Mouse (Mus musculus): ENCODE results near the gene Ikzf1. TPM values are rescaled to one million over a fixed set of nuclear protein-coding genes. Genes with fewer than 3 reads are reported as not detected.
A peak's percentile ranks its signal among the peaks of the same experiment; 100 is the strongest.

The Ikzf1 gene
- polyA plus RNA-seq, 1 experiment = 3.8 TPM

- no peak for DNase-seq (ENCODE audit: low read depth)
These were observed 8.6 kb upstream of the Ikzf1 start for GRCm38 (mm10) chr11:11676068-11676741.

GRCm38 (mm10) chr11:11677165-11677564, 7.6 kb upstream of the Ikzf1 start:
- DNase-seq (ENCODE audit: low read depth) = no peak
- TF ChIP-seq CTCF (IDR thresholded peaks at IDR 0.05; ENCODE audit: borderline replicate concordance, extremely low read depth, insufficient read depth, insufficient read length) (no peak), POLR2A (IDR thresholded peaks at IDR 0.05; ENCODE audit: borderline replicate concordance, extremely low read depth, insufficient read depth, insufficient read length, poor library complexity, severe bottlenecking) (no peak)

More at GRCm38 (mm10) chr11:11676068-11676741, 8.6 kb upstream of the Ikzf1 start:
- TF ChIP-seq POLR2A (IDR thresholded peaks at IDR 0.05; ENCODE audit: borderline replicate concordance, extremely low read depth, insufficient read depth, insufficient read length, poor library complexity, severe bottlenecking) (no peak), CTCF (IDR thresholded peaks at IDR 0.05; ENCODE audit: borderline replicate concordance, extremely low read depth, insufficient read depth, insufficient read length) (no peak)

DNA sequence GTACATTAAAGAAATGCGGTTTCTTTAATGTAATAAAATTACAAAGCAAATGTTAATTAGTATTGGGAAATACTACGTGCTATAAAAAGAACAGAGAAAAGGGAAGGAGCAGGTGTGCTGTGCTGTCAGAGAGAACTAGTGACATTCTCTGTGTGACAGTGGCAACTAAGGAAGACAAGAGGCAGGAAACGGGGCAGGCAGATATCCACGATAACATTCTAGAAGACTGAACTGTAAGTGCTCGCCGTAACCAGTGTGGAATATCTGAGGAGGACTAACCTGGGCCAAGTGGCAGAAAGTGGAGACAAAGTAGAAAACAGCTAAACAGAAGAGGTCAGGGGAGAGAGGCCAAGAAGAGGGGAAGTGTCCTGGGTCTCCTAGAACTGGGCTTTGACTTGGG, 5.8 kb upstream of the Ikzf1 start:
- no peak for DNase-seq (ENCODE audit: low read depth)
- no peak for TF ChIP-seq POLR2A (IDR thresholded peaks at IDR 0.05; ENCODE audit: borderline replicate concordance, extremely low read depth, insufficient read depth, insufficient read length, poor library complexity, severe bottlenecking)
- TF ChIP-seq CTCF (IDR thresholded peaks at IDR 0.05; ENCODE audit: borderline replicate concordance, extremely low read depth, insufficient read depth, insufficient read length) = no peak

DNA sequence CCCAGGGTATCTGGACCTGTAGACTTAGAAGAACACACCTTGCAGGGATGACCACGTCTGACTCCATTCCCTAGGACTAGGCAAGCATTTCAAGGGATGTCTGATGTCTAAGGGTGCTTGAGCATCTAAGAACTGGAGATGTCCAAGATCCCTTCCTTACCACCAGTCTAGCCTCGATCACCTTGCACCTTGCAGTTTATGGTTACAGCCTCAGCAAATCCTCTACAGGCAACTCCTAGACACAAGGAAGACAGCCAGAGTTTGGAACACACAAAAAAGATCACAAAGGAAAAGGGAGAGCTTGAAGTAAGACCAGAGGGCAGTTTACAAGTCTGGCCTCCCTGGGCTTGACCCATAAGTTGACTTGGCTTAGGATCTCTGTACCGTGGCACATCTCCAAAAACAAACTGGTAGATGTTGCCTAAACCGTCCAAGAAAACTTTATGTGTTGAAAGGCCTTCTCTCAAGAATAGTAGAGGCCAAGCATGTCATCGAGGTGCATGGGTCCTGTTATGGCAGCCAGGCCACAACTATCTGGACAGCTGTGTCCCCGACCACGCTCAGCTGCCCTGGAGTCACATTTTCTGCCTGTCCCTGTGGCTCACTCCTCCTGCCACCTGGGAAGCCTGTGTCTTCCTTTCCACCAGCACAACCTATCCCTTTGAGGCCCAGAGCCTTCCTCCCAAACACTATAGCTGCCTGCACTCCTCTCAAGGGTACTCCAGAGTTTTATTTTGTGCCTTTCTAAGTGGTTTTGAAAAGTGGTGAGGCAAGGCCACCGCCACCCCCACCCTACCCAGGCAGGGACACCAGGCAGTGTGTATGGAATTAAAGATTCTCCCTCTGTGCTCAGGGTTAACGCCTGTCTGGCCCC, 510 bp upstream of the Ikzf1 start:
- no peak for TF ChIP-seq CTCF (IDR thresholded peaks at IDR 0.05; ENCODE audit: borderline replicate concordance, extremely low read depth, insufficient read depth, insufficient read length)
- TF ChIP-seq POLR2A (IDR thresholded peaks at IDR 0.05; ENCODE audit: borderline replicate concordance, extremely low read depth, insufficient read depth, insufficient read length, poor library complexity, severe bottlenecking) = no peak
- DNase-seq (ENCODE audit: low read depth) = no peak

- TF ChIP-seq CTCF (IDR thresholded peaks at IDR 0.05; ENCODE audit: borderline replicate concordance, extremely low read depth, insufficient read depth, insufficient read length) (no peak), POLR2A (IDR thresholded peaks at IDR 0.05; ENCODE audit: borderline replicate concordance, extremely low read depth, insufficient read depth, insufficient read length, poor library complexity, severe bottlenecking) (no peak)
- DNase-seq (ENCODE audit: low read depth) = peak; percentile 53
These were observed 1.1 kb downstream of the Ikzf1 start for GRCm38 (mm10) chr11:11685853-11686395.

DNA sequence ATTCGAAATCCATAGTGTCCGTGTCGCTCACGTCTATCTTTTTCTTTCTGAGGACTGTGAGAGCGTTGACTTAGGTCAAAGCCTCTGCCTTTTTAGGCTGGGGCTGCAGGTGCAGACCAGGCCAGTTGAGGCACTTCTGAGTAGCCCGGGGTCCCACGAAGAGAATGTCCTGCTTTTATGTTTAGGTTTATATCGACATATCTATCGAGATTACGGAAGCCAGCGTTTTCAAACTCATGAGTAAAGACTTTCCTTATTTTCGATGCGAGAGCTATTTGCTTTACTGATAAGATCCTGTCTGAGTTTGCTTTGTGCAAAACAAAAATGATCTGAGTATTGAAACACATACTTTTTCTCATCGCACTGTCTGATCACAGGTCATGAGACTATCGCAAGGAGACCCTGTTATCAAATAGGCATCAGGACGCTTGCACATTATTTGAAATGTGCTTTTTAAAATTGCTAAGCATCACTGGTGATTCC, 1.8 kb downstream of the Ikzf1 start:
- no peak for TF ChIP-seq POLR2A (IDR thresholded peaks at IDR 0.05; ENCODE audit: borderline replicate concordance, extremely low read depth, insufficient read depth, insufficient read length, poor library complexity, severe bottlenecking)
- TF ChIP-seq CTCF (IDR thresholded peaks at IDR 0.05; ENCODE audit: borderline replicate concordance, extremely low read depth, insufficient read depth, insufficient read length) = no peak
- peak; percentile 29 for DNase-seq (ENCODE audit: low read depth)

DNA sequence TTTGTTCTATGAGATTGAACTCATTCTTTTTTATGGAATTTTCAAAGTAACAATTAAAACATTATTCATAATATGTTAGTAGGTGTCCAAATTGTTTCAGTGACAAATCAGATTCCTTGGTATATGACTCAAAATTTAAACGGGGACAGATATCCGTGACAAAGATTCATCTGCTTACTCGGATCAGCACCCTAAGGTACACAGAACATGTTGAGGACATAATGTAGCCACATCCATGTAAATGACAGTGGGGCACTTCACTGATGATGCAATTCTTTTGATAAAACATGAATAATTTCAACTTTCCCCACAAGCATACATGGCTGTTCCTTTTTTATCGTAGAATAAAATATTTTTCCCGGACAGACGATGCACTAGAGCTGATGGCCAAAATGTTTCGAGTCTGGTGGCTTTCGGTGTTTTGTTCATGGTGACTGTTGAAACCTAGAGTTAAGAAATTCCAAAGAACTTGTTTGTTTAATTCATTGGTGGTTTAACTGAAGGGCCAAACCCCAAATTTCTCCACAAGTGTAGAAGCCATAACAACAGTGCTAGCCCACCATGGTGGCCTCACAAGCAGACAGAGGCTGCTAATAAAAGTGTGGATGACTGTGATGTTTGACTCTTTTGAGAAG, 2.9 kb downstream of the Ikzf1 start:
- DNase-seq (ENCODE audit: low read depth) = no peak
- no peak for TF ChIP-seq CTCF (IDR thresholded peaks at IDR 0.05; ENCODE audit: borderline replicate concordance, extremely low read depth, insufficient read depth, insufficient read length)
- TF ChIP-seq POLR2A (IDR thresholded peaks at IDR 0.05; ENCODE audit: borderline replicate concordance, extremely low read depth, insufficient read depth, insufficient read length, poor library complexity, severe bottlenecking) = no peak

GRCm38 (mm10) chr11:11688766-11689330, 4.0 kb downstream of the Ikzf1 start:
- DNase-seq (ENCODE audit: low read depth) = no peak
- TF ChIP-seq POLR2A (IDR thresholded peaks at IDR 0.05; ENCODE audit: borderline replicate concordance, extremely low read depth, insufficient read depth, insufficient read length, poor library complexity, severe bottlenecking) (no peak), CTCF (IDR thresholded peaks at IDR 0.05; ENCODE audit: borderline replicate concordance, extremely low read depth, insufficient read depth, insufficient read length) (no peak)

DNA sequence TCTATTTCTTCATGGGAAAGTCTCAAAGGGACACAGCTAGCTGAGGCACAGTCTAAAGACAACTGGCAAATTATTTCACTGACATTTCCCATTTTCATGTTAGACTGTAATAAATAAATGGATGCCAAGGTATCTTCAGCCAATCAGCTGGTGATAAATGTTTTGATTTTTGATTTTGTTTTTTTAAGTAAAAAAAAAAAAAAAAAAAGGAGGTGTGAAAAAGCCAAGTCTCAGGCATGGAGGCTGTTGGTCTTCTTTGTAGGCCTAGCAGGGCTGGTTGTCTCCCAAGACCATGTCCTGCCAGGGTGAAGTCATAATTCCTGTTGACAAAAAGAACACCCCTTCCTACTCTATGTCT, 4.9 kb downstream of the Ikzf1 start:
- no peak for DNase-seq (ENCODE audit: low read depth)
- TF ChIP-seq POLR2A (IDR thresholded peaks at IDR 0.05; ENCODE audit: borderline replicate concordance, extremely low read depth, insufficient read depth, insufficient read length, poor library complexity, severe bottlenecking) = no peak
- TF ChIP-seq CTCF (IDR thresholded peaks at IDR 0.05; ENCODE audit: borderline replicate concordance, extremely low read depth, insufficient read depth, insufficient read length) = no peak

DNA sequence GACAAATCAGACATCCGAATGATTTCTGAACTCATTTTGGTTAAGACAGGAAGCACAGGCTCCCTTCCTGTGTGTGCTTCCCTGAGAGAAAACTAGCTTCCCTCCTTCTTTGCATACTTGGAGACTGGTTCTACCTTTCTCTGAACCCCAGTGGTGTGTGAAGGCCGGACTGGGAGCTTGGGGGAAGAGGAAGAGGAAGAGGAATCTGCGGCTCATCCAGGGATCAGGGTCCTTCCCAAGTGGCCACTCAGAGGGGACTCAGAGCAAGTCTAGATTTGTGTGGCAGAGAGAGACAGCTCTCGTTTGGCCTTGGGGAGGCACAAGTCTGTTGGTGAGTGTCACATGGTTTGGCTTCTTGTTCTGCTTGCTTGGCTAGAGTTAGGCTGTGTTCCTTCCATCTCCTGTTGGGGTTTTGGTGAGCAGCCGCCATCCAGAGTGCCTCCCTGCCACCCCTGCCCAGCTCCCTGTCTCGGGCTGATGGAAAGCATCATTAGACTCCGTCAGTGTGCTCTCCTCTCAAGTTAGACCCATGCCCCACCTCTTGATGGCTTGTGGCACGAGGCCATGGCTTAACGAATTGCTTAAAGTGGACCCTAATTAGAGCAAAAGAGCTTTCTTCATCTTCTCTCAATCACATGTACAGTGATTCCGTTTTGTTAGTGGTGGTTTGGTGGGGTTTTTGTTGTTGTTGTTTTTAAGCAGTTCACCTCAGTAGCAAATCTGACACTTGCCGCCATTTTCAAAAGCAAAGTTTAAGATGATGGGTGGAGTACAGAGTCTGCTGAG, 5.4 kb downstream of the Ikzf1 start:
- no peak for DNase-seq (ENCODE audit: low read depth)
- TF ChIP-seq CTCF (IDR thresholded peaks at IDR 0.05; ENCODE audit: borderline replicate concordance, extremely low read depth, insufficient read depth, insufficient read length) = no peak
